Mouse (Mus musculus) brain, adult 2 months (tissue): ENCODE results near the gene Haus5.

ENCODE experiments used
- DNase-seq: peaks from one replicate; pipeline ENCODE4 v3.0.0; 2011; ENCODE audit warnings: low read depth, low spot score

Haus5 gene

GRCm38 (mm10) chr7:30626647-30627046, 38.1 kb downstream of the Haus5 start:
- DNase-seq: no peak

GRCm38 (mm10) chr7:30625530-30626384, 39.0 kb downstream of the Haus5 start, which contains the start of gene Cox6b1:
Cox6b1 (minus strand) TSS chr7:30626151.
- peak; percentile 98 for DNase-seq

- DNase-seq: peak; percentile 29
These were observed 45.6 kb downstream of the Haus5 start for GRCm38 (mm10) chr7:30619202-30619601.

- DNase-seq: no peak
These were observed 46.1 kb downstream of the Haus5 start for GRCm38 (mm10) chr7:30618658-30619057.

GRCm38 (mm10) chr7:30615049-30615760, 49.6 kb downstream of the Haus5 start:
- no peak for DNase-seq

- peak; percentile 43 for DNase-seq
These were observed 50.3 kb downstream of the Haus5 start for GRCm38 (mm10) chr7:30614454-30614853.

- peak; percentile 58 for DNase-seq
These were observed 51.2 kb downstream of the Haus5 start for GRCm38 (mm10) chr7:30613529-30614112.

- DNase-seq: no peak
These were observed 52.0 kb downstream of the Haus5 start, which contains the start of gene Upk1a for GRCm38 (mm10) chr7:30612654-30613402. Upk1a (minus strand) TSS chr7:30612847.

- DNase-seq: no peak
These were observed 54.8 kb downstream of the Haus5 start for GRCm38 (mm10) chr7:30610043-30610442.

- no peak for DNase-seq
These were observed 56.3 kb downstream of the Haus5 start for GRCm38 (mm10) chr7:30608476-30608875.

- peak; percentile 58 for DNase-seq
These were observed 57.0 kb downstream of the Haus5 start for GRCm38 (mm10) chr7:30607706-30608309.

- DNase-seq: no peak
These were observed 59.9 kb downstream of the Haus5 start for GRCm38 (mm10) chr7:30604944-30605343.

GRCm38 (mm10) chr7:30604424-30604823, 60.4 kb downstream of the Haus5 start:
- DNase-seq: no peak
